ENCODE assay signal across 8 mouse cellular contexts in genomic region chr6:51170414-51170813, GRCm38 (mm10).
A peak's percentile ranks its signal among the peaks of the same experiment; 100 is the strongest.
DNase-seq lines count a peak whose midpoint lies in the region; ATAC-seq and TF ChIP-seq lines count a peak whose summit lies in the region.

No protein-coding gene starts in this region.

- peak; percentile 82 for TF ChIP-seq CTCF in lung, embryonic 14.5 days (IDR thresholded peaks at IDR 0.05; ENCODE audit: low read depth)

- DNase-seq in left cerebral cortex, postnatal 4 days: peak; percentile 70
- DNase-seq in left cerebral cortex, adult 11 months (ENCODE audit: low spot score): no peak
- peak; percentile 58 for DNase-seq in c-Kit-negative CD71-positive TER-119-positive erythroid progenitor cells, embryonic 14.5 days (ENCODE audit: low read depth, low spot score)
- DNase-seq in gastrocnemius, postnatal 14 days: peak; percentile 53
- peak; percentile 37 for DNase-seq in kidney, adult 11 months
- peak; percentile 95 for DNase-seq in lung, embryonic 14.5 days
- peak; percentile 82 for DNase-seq in retina, postnatal 1 day

- peak overlapping the region; percentile 64 for H3K4me2 ChIP-seq in lung, embryonic 14.5 days

- no peaks in the 10 kb centered on the region for H3K9me3 ChIP-seq in lung, embryonic 14.5 days (ENCODE audit: low read depth, low read length)

- ATAC-seq in lung, embryonic 14.5 days (ENCODE audit: insufficient read depth): peak; percentile 49
- ATAC-seq in frontal cortex, adult (ENCODE audit: low TSS enrichment): no peak

- peak overlapping the region; percentile 27 for H3K4me3 ChIP-seq in lung, embryonic 14.5 days (ENCODE audit: low read depth, low read length)

- peak overlapping the region; percentile 53 for H3K9ac ChIP-seq in lung, embryonic 14.5 days

- under 1% methylated on average over 11 of the region's 11 CpGs for WGBS in lung, embryonic 14.5 days

- peaks cover 8% of the 10 kb centered on the region; the same call in 1 of the 2 replicates for H3K4me1 ChIP-seq in lung, embryonic 14.5 days (ENCODE audit: insufficient read depth)

- H3K36me3 ChIP-seq in lung, embryonic 14.5 days (ENCODE audit: insufficient read depth): no peaks in the 10 kb centered on the region

- intact Hi-C loops in left cerebral cortex, postnatal 4 days (cut with DNase I): loop anchor here (5.0 kb wide), 1 partner anchor 1052 kb away; the partner anchor contains the start of gene Hoxa7
- intact Hi-C loops in gastrocnemius, postnatal 14 days (cut with DNase I; ENCODE audit: low total_unique reads): loop anchor here (5.0 kb wide), 1 partner anchor 1057 kb away; no protein-coding TSS in a partner anchor

- H3K27ac ChIP-seq in lung, embryonic 14.5 days (ENCODE audit: low read depth): peak overlapping the region; percentile 95

- peaks cover 24% of the 10 kb centered on the region for H3K27me3 ChIP-seq in lung, embryonic 14.5 days (ENCODE audit: insufficient read depth, low read length)
